Mouse (Mus musculus): ENCODE data around the gene Acvr1b.
A peak's percentile ranks its signal among the peaks of the same experiment; 100 is the strongest.

The Acvr1b gene

GRCm38 (mm10) chr15:101147115-101147909, 26.6 kb upstream of the Acvr1b start:
- no peak for DNase-seq

GRCm38 (mm10) chr15:101147910-101148273, 26.0 kb upstream of the Acvr1b start:
- peak in 1 of 2 experiments; percentile 39 for DNase-seq

DNA sequence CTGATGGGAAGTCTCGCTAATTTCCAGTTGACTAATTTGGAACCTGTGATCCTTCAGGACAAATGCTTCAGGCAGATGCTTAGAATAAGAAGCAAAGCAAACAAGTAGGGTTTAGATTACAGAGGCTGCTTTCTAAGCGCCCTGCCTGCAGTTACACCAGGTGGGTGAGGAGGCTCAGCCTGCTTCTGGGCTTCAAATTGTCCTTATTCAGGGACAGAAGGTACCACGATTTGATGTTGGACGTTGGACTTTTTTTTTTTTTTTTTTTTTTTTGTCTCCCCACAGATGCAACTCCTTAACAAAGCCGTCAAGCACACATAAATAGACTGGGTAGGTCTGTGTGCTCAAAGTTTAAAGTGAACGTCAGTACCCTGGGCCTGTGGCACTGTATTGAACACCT, 25.3 kb upstream of the Acvr1b start:
- no peak for DNase-seq

DNA sequence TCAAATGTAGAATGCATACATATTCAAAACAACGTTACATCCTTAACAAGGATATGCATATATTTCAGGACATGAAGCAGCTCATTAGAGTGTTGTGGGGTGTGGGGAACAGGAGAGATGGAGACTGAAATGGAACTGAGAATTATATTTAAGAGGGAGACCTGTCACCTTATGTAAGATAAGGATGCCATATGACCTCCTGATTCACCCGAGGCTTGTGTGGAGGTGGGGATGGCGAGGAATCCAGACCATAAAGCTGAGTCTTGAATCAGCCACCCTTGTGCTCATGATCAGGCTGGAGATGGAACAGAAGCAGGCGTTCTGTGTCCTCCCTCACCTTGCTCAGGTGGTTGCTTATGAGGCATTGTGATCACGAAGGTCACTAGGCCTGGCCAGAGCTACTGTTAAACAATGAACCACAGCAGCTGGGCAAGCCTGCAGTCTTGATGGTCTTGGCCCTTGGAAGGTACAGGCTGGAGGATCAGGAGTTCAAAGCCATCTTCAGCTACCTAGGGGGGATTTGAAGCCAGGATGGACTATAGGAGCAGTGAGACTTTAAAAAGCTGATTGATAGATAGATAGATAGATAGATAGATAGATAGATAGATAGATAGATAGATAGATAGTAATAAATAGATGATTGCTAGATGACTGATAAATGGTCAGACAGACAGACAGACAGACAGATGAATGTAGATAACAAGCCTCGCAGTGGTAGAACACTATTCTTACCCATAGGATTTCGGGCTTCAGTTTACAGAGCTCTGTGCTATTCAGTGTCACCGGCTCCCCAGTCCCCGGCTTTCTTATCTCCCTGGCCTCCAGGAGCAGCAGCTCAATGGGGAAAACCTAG, 22.2 kb upstream of the Acvr1b start:
- DNase-seq = no peak

GRCm38 (mm10) chr15:101154700-101155616, 18.9 kb upstream of the Acvr1b start:
- no peak for DNase-seq

DNA sequence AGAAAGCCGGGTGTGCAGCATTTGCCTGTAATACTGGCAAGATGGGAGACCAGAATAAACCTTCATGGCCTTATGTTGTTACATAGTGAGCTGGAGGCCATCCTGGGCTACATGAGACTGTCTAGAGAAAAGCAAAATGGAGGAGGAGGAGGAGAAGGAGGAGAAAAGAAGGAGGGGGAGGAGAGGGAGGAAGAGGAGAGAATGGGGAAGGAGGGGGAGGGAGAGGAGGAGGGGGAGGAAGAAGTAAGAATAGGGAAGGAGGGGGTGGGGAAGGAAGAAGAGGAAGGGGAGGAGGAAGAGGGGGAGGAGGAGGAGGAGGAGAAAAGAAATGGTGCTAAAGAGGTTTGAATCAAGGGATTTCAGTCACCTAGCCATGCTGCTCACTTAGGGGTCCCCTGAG, 13.7 kb upstream of the Acvr1b start:
- DNase-seq = no peak

DNA sequence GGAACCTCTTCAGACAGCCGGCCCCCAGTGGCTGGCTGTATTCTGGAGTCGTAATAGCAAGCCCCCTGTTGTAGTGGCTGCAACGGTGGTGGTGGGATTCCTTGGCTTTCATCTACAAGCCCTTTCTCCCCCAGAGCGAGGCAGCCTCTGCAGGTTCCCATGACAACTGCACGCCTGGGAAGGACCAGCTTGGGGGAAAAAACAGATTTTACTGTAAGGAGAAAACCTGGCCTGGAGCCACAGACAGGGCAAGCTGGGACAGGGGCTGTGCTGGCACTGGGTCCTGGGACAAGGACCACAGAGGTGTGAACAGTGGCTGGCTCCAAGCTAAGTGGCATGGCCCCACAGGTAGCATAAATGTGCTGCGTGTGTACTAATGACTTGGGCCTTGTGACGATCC, 13.3 kb upstream of the Acvr1b start:
- no peak for DNase-seq

GRCm38 (mm10) chr15:101161534-101161933, 12.3 kb upstream of the Acvr1b start:
- DNase-seq = no peak

- DNase-seq = no peak
Measured at GRCm38 (mm10) chr15:101163056-101163458, 10.8 kb upstream of the Acvr1b start.

DNA sequence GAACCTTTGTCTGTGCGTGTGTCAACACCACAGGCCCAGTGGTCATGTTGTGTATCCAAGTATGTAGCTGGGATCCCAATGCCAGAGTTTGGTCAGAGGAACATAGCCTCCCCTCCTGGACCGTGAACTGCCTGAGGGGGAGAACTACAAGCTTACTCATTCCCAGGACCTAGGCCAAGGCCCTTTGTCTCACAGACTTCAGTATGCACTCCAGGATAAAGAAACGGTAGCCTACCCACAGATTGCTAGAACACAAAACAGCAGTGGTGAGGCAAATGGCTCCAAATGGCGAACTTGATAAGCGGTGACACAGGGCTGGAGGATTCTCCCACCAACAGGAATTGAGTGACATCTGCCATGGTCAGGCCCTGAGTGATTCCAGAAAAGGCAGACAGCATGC, 10.0 kb upstream of the Acvr1b start:
- DNase-seq = peak in 1 of 2 experiments; percentile 19

DNA sequence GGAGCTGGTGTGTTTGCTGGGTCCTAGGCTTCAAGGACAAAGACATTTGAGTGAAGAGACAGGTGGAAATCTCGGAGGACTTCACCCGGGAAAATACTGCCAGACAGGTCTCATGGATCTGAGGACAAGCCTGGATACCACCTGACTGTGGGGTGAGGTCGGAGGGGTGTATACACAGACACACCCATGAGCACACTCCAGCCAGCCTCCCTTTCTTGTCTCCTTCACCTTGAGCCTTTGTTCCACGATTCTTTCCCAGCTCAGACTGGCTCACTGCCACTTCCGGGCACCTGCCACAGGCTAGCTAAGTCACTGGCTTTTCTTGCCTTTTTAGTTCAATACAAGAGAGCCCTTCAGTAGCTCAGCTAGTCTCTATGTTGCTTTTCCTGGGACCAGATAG, 9.6 kb upstream of the Acvr1b start:
- DNase-seq = peak; percentile 57 to 72

- peak; percentile 80 to 89 for DNase-seq
Measured at GRCm38 (mm10) chr15:101165658-101166437, 8.0 kb upstream of the Acvr1b start.

- peak in 1 of 2 experiments; percentile 37 for DNase-seq
Measured at GRCm38 (mm10) chr15:101167553-101167952, 6.3 kb upstream of the Acvr1b start.

DNA sequence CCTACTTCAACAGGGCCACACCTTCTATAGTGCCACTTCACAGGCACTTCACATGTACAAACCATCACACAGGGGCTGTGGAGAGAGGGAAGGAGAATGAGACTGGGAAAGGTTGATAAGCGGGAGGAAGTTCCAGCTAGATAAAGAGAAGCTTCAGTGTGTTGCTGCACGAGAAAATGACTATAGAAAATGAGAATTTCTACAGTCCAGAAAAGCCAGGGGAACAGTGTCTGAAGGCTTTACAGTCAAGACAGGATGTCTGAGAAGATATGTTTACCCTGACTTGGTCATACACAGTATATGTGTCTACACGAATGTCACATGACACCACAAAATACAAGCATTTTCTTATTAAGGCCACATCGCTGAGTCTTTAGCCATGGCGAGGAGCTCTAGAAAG, 4.0 kb upstream of the Acvr1b start:
- DNase-seq = no peak

DNA sequence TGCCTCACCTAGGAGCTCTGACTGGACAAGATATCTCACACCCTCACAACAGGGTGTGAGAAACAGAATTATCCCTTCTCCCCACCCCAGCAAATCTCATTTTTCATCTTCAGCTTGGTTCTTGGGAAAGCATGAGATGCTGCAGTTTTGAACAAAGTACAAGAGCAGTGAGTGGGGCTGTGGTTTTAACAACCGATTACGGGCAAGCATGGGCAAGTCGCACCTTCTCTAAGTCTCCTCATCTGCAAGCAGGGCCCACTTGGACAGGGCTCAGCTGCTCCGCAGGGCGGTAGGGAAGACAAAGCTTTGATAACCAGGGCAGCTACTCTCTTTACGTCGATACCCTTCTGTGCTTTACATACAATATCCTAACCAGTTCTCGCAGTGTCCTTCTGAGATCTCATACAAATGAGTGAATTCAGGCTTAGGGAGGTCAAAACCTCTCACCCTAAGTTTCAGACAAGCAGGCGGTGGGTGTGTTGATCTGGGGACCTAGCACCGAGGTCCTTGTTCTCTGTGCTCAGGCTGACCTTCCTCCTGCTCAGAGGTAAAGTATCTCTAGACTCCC, 3.4 kb upstream of the Acvr1b start:
- DNase-seq = no peak

GRCm38 (mm10) chr15:101171272-101171671, 2.6 kb upstream of the Acvr1b start:
- no peak for DNase-seq

DNA sequence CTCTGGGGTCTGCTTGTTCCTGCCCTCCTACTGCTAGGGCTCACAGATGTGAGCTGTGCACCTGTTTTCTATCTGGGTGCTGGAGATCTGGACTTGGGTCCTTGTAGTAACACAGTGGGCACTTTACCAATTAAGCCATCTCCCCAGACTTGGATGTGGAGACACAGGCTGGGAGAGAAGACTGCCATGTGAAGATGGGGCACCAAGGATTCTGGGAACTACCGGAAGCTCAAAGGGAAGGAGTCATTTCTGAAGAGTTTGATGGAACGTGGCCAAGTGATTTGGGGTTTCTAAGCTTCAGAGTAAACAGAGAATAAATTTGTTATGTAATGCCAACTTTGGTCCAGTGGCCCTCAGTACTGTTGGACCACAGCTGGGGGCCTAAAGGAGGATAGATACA, 1.9 kb upstream of the Acvr1b start:
- DNase-seq = no peak

DNA sequence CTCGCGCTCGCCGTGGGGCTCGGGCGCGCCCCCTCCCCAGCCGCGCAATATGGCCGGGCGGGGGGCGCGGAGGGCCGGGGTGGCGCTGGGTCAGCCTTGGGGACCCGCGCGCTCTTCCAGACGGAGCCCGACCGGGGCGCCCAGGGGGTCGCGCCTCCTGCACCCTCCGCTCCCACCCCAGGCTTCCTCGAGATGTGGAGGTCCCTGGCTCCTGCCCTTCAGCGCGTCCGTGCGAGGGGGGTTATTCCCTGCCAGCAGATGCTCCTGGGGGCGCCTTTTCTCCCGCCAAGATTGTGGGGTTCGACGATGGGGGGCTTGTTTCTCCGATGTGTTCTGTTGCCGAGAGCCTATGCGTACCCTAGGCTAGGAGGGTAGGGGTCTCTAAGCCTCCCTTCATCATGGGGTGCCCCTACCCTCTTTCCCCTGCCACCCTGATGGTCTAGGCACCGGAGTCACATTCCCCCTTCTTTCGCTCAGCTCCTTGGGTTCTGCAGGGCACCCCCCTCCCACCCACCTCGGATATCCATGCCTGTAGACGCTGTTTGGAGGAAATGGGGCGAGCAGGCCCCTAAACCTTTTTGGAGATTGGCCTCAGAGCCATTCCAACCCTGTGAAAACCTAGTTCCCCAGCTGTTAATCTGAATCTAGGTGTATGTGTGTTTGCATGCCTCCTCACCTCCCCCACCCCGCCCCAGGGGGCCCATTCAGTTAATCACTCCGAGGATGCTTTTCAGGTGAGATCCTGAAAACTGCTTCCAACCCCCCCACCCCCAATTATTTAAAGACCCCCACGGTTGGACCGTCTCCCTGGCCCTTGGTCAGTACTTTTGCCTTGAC, 645 bp downstream of the Acvr1b start:
- peak in 1 of 2 experiments; percentile 53 for DNase-seq

DNA sequence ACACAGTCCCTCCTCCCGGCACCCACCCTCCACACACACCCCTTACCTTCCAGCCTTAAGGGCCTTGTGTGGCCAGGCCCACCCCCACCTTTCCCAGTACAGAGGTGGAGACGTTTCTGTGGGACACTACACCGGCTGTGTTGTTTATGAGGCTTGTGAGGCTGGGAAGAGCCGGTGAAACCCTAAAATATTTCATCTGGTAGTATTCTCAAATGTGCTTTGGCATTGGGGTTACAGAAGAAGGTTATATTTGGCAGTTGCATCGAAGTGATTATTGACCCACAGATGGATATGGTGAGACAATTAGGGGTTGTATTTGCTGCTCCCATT, 1.2 kb downstream of the Acvr1b start:
- no peak for DNase-seq

GRCm38 (mm10) chr15:101175613-101176283, 1.9 kb downstream of the Acvr1b start:
- peak in 1 of 2 experiments; percentile 42 for DNase-seq
